Mouse (Mus musculus): Measurements from ENCODE around the gene 2810408A11Rik. TPM values are rescaled to one million over a fixed set of nuclear protein-coding genes. Genes with fewer than 3 reads are reported as not detected.
"Not testable (repeated sequence)": the region's sequence is repeated elsewhere in the genome, so short reads cannot be mapped to it uniquely, and the experiment has no call there.

2810408A11Rik gene
- polyA plus RNA-seq, 1 experiment from 2014 or later: 23.6 TPM

GRCm38 (mm10) chr11:69917379-69917948, 16.7 kb upstream of the 2810408A11Rik start:
- peaks cover 52% of the 10 kb centered on the region for H3K36me3 ChIP-seq
- no peaks in the 10 kb centered on the region for H3K27me3 ChIP-seq
- ATAC-seq (ENCODE audit: insufficient number of reproducible peaks, insufficient read depth, low FRiP score, low TSS enrichment): no peak
- peaks cover 40% of the 10 kb centered on the region for H3K4me1 ChIP-seq
- H3K27ac ChIP-seq: no peak overlapping the region
- no peak overlapping the region for H3K4me2 ChIP-seq (replicated peaks)
- H3K9me3 ChIP-seq: no peaks in the 10 kb centered on the region
- no peak overlapping the region for H3K4me3 ChIP-seq
- H3K9ac ChIP-seq: no peak overlapping the region
- whole genome bisulfite sequencing: 87% methylated on average over 8 of the region's 8 CpGs

DNA sequence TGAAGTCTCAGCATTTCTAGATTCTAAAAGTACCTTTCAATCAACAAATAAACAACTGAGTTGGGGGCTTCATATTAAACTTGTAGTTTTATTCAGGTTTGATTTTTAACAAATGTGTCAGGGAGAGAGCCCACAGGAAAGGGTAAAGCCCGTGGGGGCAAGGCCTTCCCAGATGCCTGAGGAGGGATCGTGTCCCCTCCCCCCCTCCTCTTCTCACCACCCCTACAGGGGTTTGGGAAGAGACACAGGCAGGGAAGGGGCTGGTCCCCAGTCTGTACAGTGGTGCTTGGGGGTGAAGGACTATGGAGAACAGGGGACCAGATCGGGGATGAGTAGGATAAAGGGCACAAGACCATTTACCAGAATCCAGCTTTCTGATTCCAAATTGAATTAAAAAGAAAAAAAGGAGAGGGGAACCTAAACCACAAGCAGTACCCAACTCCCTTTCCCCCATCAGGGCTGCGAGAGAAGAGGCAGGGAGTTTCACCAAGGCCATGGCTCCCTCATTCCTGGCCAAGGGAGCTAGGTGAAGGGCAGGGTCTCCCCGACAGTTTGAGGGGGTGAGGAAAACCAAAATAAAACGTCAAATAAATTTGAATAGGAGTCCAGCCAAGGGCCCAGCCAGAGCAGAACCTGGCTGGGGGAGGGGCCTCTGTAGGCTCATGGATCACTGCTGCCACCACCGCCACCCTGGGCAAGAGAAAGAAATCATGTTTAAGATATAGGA, 16.0 kb upstream of the 2810408A11Rik start:
- Histone ChIP-seq H3K36me3 (peaks cover 58% of the 10 kb centered on the region), H3K4me1 (peaks cover 40% of the 10 kb centered on the region)
- not testable (repeated sequence) for H3K4me3 ChIP-seq; H3K9me3 ChIP-seq; ATAC-seq (ENCODE audit: insufficient number of reproducible peaks, insufficient read depth, low FRiP score, low TSS enrichment); H3K27ac ChIP-seq; H3K27me3 ChIP-seq; H3K4me2 ChIP-seq (replicated peaks); H3K9ac ChIP-seq
- 57% methylated on average over 7 of the region's 7 CpGs for WGBS

DNA sequence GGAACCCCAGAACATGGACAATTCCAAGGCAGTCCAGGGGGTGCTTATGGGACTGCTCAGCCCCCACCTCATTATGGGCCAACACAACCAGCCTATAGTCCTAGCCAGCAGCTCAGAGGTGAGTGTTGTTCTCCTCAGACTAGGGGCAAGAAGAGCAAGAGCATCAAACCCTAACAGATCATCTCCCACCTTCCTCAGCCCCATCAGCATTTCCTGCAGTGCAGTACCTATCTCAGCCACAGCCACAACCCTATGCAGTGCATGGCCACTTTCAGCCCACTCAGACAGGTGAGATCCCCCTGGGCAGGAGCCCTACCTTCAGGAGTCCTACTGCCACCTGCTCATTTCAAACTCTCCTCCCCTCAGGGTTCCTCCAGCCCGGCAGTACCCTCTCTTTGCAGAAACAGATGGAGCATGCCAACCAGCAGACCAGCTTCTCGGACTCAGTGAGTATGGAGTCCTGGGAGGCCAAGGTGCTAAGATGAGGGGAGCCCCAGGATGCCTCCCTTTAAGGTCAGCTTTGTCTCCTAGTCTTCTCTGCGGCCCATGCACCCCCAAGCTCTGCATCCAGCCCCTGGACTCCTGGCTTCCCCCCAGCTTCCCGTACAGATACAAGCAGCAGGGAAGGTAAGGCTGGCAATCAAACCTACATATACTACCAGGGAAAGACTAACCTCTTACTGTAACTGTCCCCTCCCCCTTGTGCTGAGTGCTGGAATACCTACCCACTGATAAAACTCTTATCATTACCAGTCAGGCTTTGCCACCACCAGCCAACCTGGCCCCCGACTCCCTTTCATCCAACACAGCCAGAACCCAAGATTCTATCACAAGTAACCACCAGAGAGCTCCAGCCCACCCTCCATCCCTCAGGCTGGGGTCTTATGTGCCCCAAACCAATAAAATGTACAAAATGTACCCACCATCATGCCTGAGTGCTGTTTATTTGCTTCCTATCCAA, 15.2 kb upstream of the 2810408A11Rik start:
- Histone ChIP-seq H3K4me2 (replicated peaks) (peak overlapping the region; percentile 98), H3K27me3 (no peaks in the 10 kb centered on the region), H3K4me3 (peak overlapping the region; percentile 91; the same call in 1 of the 2 replicates), H3K4me1 (peaks cover 40% of the 10 kb centered on the region), H3K27ac (no peak overlapping the region), H3K9me3 (no peaks in the 10 kb centered on the region), H3K36me3 (peaks cover 67% of the 10 kb centered on the region), H3K9ac (peak overlapping the region; percentile 85; the same call in 1 of the 2 replicates)
- no peak for ATAC-seq (ENCODE audit: insufficient number of reproducible peaks, insufficient read depth, low FRiP score, low TSS enrichment)
- WGBS: 64% methylated on average over 5 of the region's 5 CpGs

DNA sequence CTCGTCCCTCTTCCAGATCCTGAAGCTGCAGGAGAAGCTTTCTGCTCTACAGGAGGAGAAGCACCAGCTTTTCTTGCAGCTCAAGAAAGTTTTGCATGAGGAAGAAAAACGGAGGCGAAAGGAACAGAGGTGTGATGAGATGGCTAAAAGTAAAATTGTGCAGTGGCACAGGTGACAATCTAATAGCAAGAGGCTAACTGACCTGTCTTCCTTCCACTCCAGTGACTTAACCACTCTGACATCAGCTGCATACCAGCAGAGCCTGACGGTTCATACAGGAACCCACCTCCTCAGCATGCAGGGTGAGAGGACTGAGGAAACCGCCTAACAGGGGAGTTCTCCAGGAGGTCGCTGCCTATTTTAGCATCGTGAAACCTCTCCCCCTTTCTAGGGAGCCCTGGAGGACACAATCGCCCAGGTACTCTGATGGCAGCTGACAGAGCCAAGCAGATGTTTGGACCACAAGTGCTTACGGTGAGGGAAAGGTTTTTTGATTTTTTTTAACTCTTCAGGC, 14.2 kb upstream of the 2810408A11Rik start:
- Histone ChIP-seq H3K27me3 (no peaks in the 10 kb centered on the region), H3K4me3 (peak overlapping the region; percentile 91), H3K36me3 (peaks cover 76% of the 10 kb centered on the region), H3K27ac (no peak overlapping the region; the same call in 1 of the 2 replicates), H3K9me3 (no peaks in the 10 kb centered on the region), H3K4me2 (replicated peaks) (peak overlapping the region; percentile 98), H3K4me1 (peaks cover 40% of the 10 kb centered on the region), H3K9ac (peak overlapping the region; percentile 85)
- ATAC-seq (ENCODE audit: insufficient number of reproducible peaks, insufficient read depth, low FRiP score, low TSS enrichment): no peak
- WGBS: 34% methylated on average over 9 of the region's 9 CpGs

DNA sequence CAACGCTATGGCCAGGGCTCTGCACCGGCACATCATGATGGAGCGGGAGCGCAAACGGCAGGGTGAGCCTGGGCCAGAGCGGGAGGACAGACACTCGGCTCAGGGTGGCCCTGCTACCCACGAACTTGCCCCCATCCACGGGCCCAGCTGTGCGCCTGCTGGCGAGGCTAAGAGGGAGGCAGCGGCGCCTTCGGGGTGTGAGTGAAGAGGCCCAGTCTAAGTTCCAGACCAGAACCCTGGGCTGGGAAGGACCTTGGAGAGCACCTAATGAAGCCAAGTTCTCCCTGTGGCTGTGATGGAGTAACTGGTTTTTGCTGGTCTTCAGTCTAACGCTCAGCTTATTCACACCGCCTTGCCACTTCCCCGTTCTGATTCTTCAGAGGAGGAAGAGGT, 13.6 kb upstream of the 2810408A11Rik start:
- no peaks in the 10 kb centered on the region for H3K9me3 ChIP-seq
- H3K4me1 ChIP-seq: peaks cover 38% of the 10 kb centered on the region
- peak overlapping the region; percentile 85 for H3K9ac ChIP-seq
- no peaks in the 10 kb centered on the region for H3K27me3 ChIP-seq
- H3K4me2 ChIP-seq (replicated peaks): peak overlapping the region; percentile 98
- H3K27ac ChIP-seq: peak overlapping the region; percentile 91
- H3K4me3 ChIP-seq: peak overlapping the region; percentile 91
- no peak for ATAC-seq (ENCODE audit: insufficient number of reproducible peaks, insufficient read depth, low FRiP score, low TSS enrichment)
- H3K36me3 ChIP-seq: peaks cover 82% of the 10 kb centered on the region
- 2% methylated on average over 17 of the region's 17 CpGs for WGBS

GRCm38 (mm10) chr11:69913554-69914371, 13.0 kb upstream of the 2810408A11Rik start, which contains the start of gene Gps2:
Gene Gps2 (plus strand): TSS chr11:69913888.
- Histone ChIP-seq H3K4me3 (peak within 1 kb of the TSS; percentile 91), H3K9me3 (no peaks in the 10 kb centered on the region), H3K27ac (peak within 1 kb of the TSS; percentile 91), H3K9ac (peak within 1 kb of the TSS; percentile 85), H3K4me2 (replicated peaks) (peak within 1 kb of the TSS; percentile 98), H3K27me3 (no peaks in the 10 kb centered on the region), H3K36me3 (peaks cover 87% of the 10 kb centered on the region), H3K4me1 (peaks cover 32% of the 10 kb centered on the region)
- 1% methylated on average over 61 of the region's 61 CpGs for WGBS
- peak; percentile 74; the same call in 1 of the 2 replicates for ATAC-seq (ENCODE audit: insufficient number of reproducible peaks, insufficient read depth, low FRiP score, low TSS enrichment)

DNA sequence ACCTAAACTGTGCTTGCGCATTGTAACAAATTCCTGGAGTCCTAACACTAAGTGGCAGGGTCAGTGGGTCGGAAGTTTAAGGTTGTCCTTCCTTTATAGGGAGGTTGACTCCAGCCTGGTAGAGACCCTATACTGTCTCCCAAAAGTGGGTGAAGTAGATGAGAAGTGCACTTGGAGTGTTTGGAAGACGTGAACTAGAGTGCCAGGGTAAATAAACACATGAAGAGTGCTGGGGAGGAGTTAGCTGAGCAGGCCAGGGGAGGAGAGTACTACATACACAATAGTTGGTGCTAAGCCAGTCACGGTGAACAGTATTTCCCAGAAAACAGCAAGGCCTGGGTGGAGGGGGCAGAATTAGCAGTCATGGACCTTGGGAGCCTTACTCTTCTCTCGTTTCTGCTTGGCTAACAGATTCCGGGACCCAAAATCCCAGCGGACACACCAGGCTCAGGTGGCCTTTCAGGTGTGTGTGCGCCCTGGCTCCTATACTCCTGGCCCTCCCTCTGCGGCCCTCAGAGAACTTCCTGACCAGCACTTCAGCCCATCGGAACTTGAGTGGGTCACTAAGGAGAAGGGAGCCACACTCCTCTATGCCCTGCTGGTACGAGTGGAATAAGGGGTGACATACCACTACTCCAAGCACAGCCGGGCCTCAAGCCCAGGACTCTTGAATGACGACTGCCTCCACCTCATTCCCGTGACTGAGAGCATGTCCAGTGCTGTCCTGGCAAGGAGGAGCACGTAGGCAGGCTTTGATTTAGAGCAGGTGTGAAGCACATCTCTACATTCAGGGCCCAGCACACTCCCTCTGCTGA, 12.1 kb upstream of the 2810408A11Rik start:
- H3K4me2 ChIP-seq (replicated peaks): peak overlapping the region; percentile 98
- peak; percentile 12; the same call in 1 of the 2 replicates for ATAC-seq (ENCODE audit: insufficient number of reproducible peaks, insufficient read depth, low FRiP score, low TSS enrichment)
- peaks cover 87% of the 10 kb centered on the region for H3K36me3 ChIP-seq
- no peaks in the 10 kb centered on the region for H3K27me3 ChIP-seq
- H3K27ac ChIP-seq: no peak overlapping the region
- H3K4me1 ChIP-seq: peaks cover 29% of the 10 kb centered on the region
- peak overlapping the region; percentile 91 for H3K4me3 ChIP-seq
- peak overlapping the region; percentile 39; the same call in 1 of the 2 replicates for H3K9ac ChIP-seq
- WGBS: 78% methylated on average over 15 of the region's 15 CpGs
- H3K9me3 ChIP-seq: no peaks in the 10 kb centered on the region

GRCm38 (mm10) chr11:69911701-69912100, 10.9 kb upstream of the 2810408A11Rik start:
- no peak overlapping the region for H3K9ac ChIP-seq

DNA sequence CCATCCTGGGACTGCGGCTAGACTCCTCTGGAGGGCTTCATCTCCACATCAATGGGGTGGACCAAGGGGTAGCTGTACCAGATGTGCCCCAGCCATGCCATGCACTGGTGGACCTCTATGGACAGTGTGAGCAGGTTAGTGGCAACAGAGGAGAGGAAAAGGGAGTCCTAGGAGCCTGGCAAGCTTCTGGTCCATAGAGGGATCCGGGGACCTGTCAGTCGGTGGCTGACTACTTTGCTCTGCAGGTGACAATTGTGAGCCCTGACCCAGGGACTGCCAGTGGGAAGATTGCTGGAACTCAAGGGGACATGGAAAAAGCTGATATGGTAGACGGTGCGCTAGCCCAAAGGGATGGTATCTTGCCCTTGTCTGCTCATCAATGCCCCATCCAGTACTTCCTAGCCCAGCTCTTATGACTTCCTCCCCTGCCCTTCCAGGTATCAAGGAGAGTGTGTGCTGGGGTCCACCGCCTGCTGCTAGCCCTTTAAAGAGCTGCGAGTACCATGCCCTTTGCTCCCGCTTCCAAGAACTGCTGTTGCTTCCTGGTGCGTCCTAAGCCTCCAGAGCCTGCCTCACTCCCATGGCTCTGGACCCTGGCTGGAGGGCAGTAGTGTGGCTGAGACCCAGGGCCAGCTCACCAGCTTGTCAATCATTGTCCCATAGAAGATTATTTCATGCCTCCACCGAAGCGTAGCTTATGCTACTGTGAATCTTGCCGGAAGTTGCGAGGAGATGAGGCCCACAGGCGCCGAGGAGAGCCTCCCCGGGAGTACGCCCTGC, 10.2 kb upstream of the 2810408A11Rik start:
- H3K4me1 ChIP-seq: peaks cover 24% of the 10 kb centered on the region
- no peak overlapping the region for H3K4me2 ChIP-seq (replicated peaks)
- no peak for ATAC-seq (ENCODE audit: insufficient number of reproducible peaks, insufficient read depth, low FRiP score, low TSS enrichment)
- no peaks in the 10 kb centered on the region for H3K27me3 ChIP-seq
- H3K4me3 ChIP-seq: 0 out of 2 replicates have a peak overlapping the region, but pooled peaks have one; percentile 2
- peaks cover 87% of the 10 kb centered on the region for H3K36me3 ChIP-seq
- WGBS: 92% methylated on average over 17 of the region's 17 CpGs
- no peaks in the 10 kb centered on the region for H3K9me3 ChIP-seq
- no peak overlapping the region for H3K9ac ChIP-seq
- no peak overlapping the region for H3K27ac ChIP-seq

More at GRCm38 (mm10) chr11:69911701-69912100, 10.9 kb upstream of the 2810408A11Rik start:
- no peak for ATAC-seq (ENCODE audit: insufficient number of reproducible peaks, insufficient read depth, low FRiP score, low TSS enrichment)
- Histone ChIP-seq H3K4me3 (0 out of 2 replicates have a peak overlapping the region, but pooled peaks have one; percentile 2), H3K4me1 (peaks cover 29% of the 10 kb centered on the region), H3K27ac (no peak overlapping the region), H3K27me3 (no peaks in the 10 kb centered on the region), H3K9me3 (no peaks in the 10 kb centered on the region), H3K36me3 (peaks cover 87% of the 10 kb centered on the region), H3K4me2 (replicated peaks) (no peak overlapping the region)
- 80% methylated on average over 6 of the region's 6 CpGs for WGBS
